Mouse (Mus musculus) ES-E14 (cell line): ENCODE measurements at regions not wholly inside any gene's neighbourhood (a gene's known extent, or its start where the extent isn't known, plus 50 kb on each side); places are given as distances from the start of the nearest gene placed in this dataset.

Experiments used
- DNase-seq: peaks from one replicate; pipeline ENCODE4 v3.0.0-alpha.2; 2013; ENCODE audit warnings: low read depth, low spot score
- H3K27ac ChIP-seq: 2 replicates; pipeline ENCODE4 v1.5.1; 2012; ENCODE audit warnings: low read depth, mild to moderate bottlenecking, low read length, moderate library complexity, mixed read lengths; ENCODE audit not compliant: poor library complexity, insufficient read depth, severe bottlenecking
- H3K36me3 ChIP-seq: 2 replicates; pipeline ENCODE4 v1.6.1; 2012; ENCODE audit warnings: mild to moderate bottlenecking, low read length, moderate library complexity, mixed read lengths; ENCODE audit not compliant: control insufficient read depth, poor library complexity, insufficient read depth, severe bottlenecking
- H3K4me1 ChIP-seq, 2 experiments: fragments of 150-350 bp in 1 of 2; sonication (generic) in 1 of 2; 2 replicates each; pipeline ENCODE4 v1.6.1; 2012; ENCODE audit warnings: low read length in 2 of 2, mild to moderate bottlenecking in 1 of 2, mixed read lengths in 1 of 2; ENCODE audit not compliant: control insufficient read depth in 2 of 2, insufficient read depth in 2 of 2, poor library complexity in 1 of 2
- H3K4me3 ChIP-seq, 2 experiments: fragments of 150-350 bp in 1 of 2; sonication (generic) in 1 of 2; 2 replicates each; pipeline ENCODE4 v1.5.1; 2012; ENCODE audit warnings: low read length in 2 of 2, low read depth in 1 of 2, mild to moderate bottlenecking in 1 of 2, mixed read lengths in 1 of 2; ENCODE audit not compliant: insufficient read depth in 1 of 2, poor library complexity in 1 of 2, severe bottlenecking in 1 of 2
- H3K9ac ChIP-seq: 2 replicates; pipeline ENCODE4 v1.6.1; 2012; ENCODE audit warnings: low read depth, mild to moderate bottlenecking, low read length, mixed read lengths; ENCODE audit not compliant: poor library complexity, insufficient read depth, severe bottlenecking
- H3K9me3 ChIP-seq: fragments of 150-350 bp; sonication (generic); 2 replicates; pipeline ENCODE4 v1.6.1; 2012; ENCODE audit warnings: low read depth, mild to moderate bottlenecking, low read length; ENCODE audit not compliant: control insufficient read depth, insufficient read depth
- CHD2 ChIP-seq: IDR thresholded peaks from 2 replicates; pipeline ENCODE4 v1.6.1; 2014; ENCODE audit warnings: mild to moderate bottlenecking, low read depth, low read length, inconsistent platforms
- HCFC1 ChIP-seq: IDR thresholded peaks from 2 replicates; pipeline ENCODE4 v1.6.1; 2012; ENCODE audit warnings: low read length, inconsistent platforms, borderline replicate concordance; ENCODE audit not compliant: insufficient read depth
- MAFK ChIP-seq: IDR thresholded peaks from 2 replicates; pipeline ENCODE4 v1.6.1; 2014; ENCODE audit warnings: mild to moderate bottlenecking, low read depth, low read length, inconsistent platforms; ENCODE audit not compliant: insufficient read depth
- ZC3H11A ChIP-seq: IDR thresholded peaks from 2 replicates; pipeline ENCODE4 v1.6.1; 2012; ENCODE audit warnings: low read depth, mild to moderate bottlenecking, inconsistent platforms, low read length, borderline replicate concordance
- ZNF384 ChIP-seq: IDR thresholded peaks from 2 replicates; pipeline ENCODE4 v1.6.1; 2012; ENCODE audit warnings: low read depth, low read length, inconsistent platforms
- in situ Hi-C, 2 experiments: fragments of 600-800 bp; cut with MboI; formaldehyde crosslinking; loops; one replicate each; pipeline ENCODE4 v1.15.1; 2025; ENCODE audit warnings: low sequenced_read_pairs in 2 of 2, inconsistent platforms in 1 of 2; ENCODE audit not compliant: unreplicated experiment in 2 of 2

DNA sequence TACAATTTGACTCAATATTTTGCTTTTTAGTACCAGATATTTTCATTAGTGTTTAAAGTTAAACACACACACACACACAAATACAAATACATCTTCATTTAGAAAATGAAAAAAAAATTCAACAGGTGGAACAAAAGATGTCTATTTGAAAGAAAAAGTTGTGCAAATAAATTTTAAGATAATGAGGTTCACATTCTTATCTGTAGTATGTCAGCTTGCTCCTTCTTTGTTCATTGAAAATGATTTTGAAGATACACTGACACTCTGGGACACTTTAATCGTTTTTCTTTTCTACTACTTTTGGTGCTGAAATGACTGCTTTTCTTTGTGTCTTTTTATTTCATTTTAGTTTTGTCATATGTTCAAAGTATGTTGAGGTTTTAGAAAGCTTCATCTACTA, 732.9 kb upstream of the Nudt12 start:
- in situ Hi-C loops, result no loop called here
- H3K27ac ChIP-seq, result no peak overlapping the region
- no peaks in the 10 kb centered on the region for H3K9me3 ChIP-seq
- no peaks in the 10 kb centered on the region for H3K4me1 ChIP-seq
- no peak overlapping the region for H3K4me3 ChIP-seq
- no peak for DNase-seq
- no peaks in the 10 kb centered on the region for H3K36me3 ChIP-seq
- no peak for TF ChIP-seq MAFK
- TF ChIP-seq CHD2, result no peak
- TF ChIP-seq ZNF384, result no peak
- TF ChIP-seq ZC3H11A, result no peak
- TF ChIP-seq HCFC1, result no peak
- H3K9ac ChIP-seq, result no peak overlapping the region
